Mouse (Mus musculus): Measurements from ENCODE around the gene Mrpl4.
"Not testable (repeated sequence)": the region's sequence is repeated elsewhere in the genome, so short reads cannot be mapped to it uniquely, and the experiment has no call there.

Mrpl4 gene

GRCm38 (mm10) chr9:21039779-21040178, 37.2 kb downstream of the Mrpl4 start:
- no peak for DNase-seq (ENCODE audit: low spot score in 2 of 2)

GRCm38 (mm10) chr9:21041308-21041707, 38.8 kb downstream of the Mrpl4 start:
- DNase-seq (ENCODE audit: low spot score in 2 of 2): peak; percentile 80 to 85

GRCm38 (mm10) chr9:21043563-21043962, 41.0 kb downstream of the Mrpl4 start:
- no peak for DNase-seq (ENCODE audit: low spot score in 2 of 2)

GRCm38 (mm10) chr9:21044785-21045184, 42.2 kb downstream of the Mrpl4 start:
- not testable (repeated sequence) for DNase-seq (ENCODE audit: low spot score in 2 of 2)

GRCm38 (mm10) chr9:21045235-21045634, 42.7 kb downstream of the Mrpl4 start:
- no peak for DNase-seq (ENCODE audit: low spot score in 2 of 2)

- DNase-seq (ENCODE audit: low spot score in 2 of 2): no peak
Observed at GRCm38 (mm10) chr9:21051578-21051977, 49.0 kb downstream of the Mrpl4 start.

All from frontal cortex, postnatal 36 days (tissue).